Mouse (Mus musculus): ENCODE measurements around the gene Sds.
A peak's percentile ranks its signal among the peaks of the same experiment; 100 is the strongest.

Sds gene

GRCm38 (mm10) chr5:120440733-120441132 is 35.6 kb upstream of the Sds start:
- peak; percentile 58 to 89 for DNase-seq (ENCODE audit: low spot score in 2 of 2)

- DNase-seq (ENCODE audit: low spot score in 2 of 2): no peak
Measured at GRCm38 (mm10) chr5:120447305-120447704, 29.0 kb upstream of the Sds start.

- no peak for DNase-seq (ENCODE audit: low spot score in 2 of 2)
Measured at GRCm38 (mm10) chr5:120454756-120455337, 21.5 kb upstream of the Sds start.

- DNase-seq (ENCODE audit: low spot score in 2 of 2): no peak
Measured at GRCm38 (mm10) chr5:120456253-120456652, 20.1 kb upstream of the Sds start.

GRCm38 (mm10) chr5:120456841-120457554 is 19.3 kb upstream of the Sds start:
- no peak for DNase-seq (ENCODE audit: low spot score in 2 of 2)

- peak; percentile 16 to 63 for DNase-seq (ENCODE audit: low spot score in 2 of 2)
Measured at GRCm38 (mm10) chr5:120457628-120458027, 18.7 kb upstream of the Sds start.

GRCm38 (mm10) chr5:120459133-120459532 is 17.2 kb upstream of the Sds start:
- no peak for DNase-seq (ENCODE audit: low spot score in 2 of 2)

- DNase-seq (ENCODE audit: low spot score in 2 of 2): no peak
Measured at GRCm38 (mm10) chr5:120461902-120462301, 14.4 kb upstream of the Sds start.

- peak in 1 of 2 experiments; percentile 19 for DNase-seq (ENCODE audit: low spot score in 2 of 2)
Measured at GRCm38 (mm10) chr5:120464321-120464720, 12.0 kb upstream of the Sds start.

GRCm38 (mm10) chr5:120465062-120465461 is 11.3 kb upstream of the Sds start:
- DNase-seq (ENCODE audit: low spot score in 2 of 2): peak; percentile 20 to 59

- no peak for DNase-seq (ENCODE audit: low spot score in 2 of 2)
Measured at GRCm38 (mm10) chr5:120465860-120466259, 10.5 kb upstream of the Sds start.

- DNase-seq (ENCODE audit: low spot score in 2 of 2): no peak
Measured at GRCm38 (mm10) chr5:120467026-120467425, 9.3 kb upstream of the Sds start.

GRCm38 (mm10) chr5:120468336-120468735 is 8.0 kb upstream of the Sds start:
- DNase-seq (ENCODE audit: low spot score in 2 of 2): no peak

- no peak for DNase-seq (ENCODE audit: low spot score in 2 of 2)
Measured at GRCm38 (mm10) chr5:120468830-120469229, 7.5 kb upstream of the Sds start.

- no peak for DNase-seq (ENCODE audit: low spot score in 2 of 2)
Measured at GRCm38 (mm10) chr5:120471538-120471937, 4.8 kb upstream of the Sds start.

GRCm38 (mm10) chr5:120472770-120473169 is 3.6 kb upstream of the Sds start, which contains the start of gene Sdsl:
Gene Sdsl, minus strand, starts transcription at chr5:120472810.
- no peak for DNase-seq (ENCODE audit: low spot score in 2 of 2)

- DNase-seq (ENCODE audit: low spot score in 2 of 2): no peak
Measured at GRCm38 (mm10) chr5:120473361-120473760, 3.0 kb upstream of the Sds start.

- DNase-seq (ENCODE audit: low spot score in 2 of 2): no peak
Measured at GRCm38 (mm10) chr5:120475861-120476260, 465 bp upstream of the Sds start.

GRCm38 (mm10) chr5:120477993-120478392 is 1.7 kb downstream of the Sds start:
- DNase-seq (ENCODE audit: low spot score in 2 of 2): no peak

- DNase-seq (ENCODE audit: low spot score in 2 of 2): peak in 1 of 2 experiments; percentile 15
Measured at GRCm38 (mm10) chr5:120479538-120479937, 3.2 kb downstream of the Sds start.

GRCm38 (mm10) chr5:120481205-120481604 is 4.9 kb downstream of the Sds start:
- DNase-seq (ENCODE audit: low spot score in 2 of 2): no peak

GRCm38 (mm10) chr5:120483399-120483798 is 7.1 kb downstream of the Sds start:
- DNase-seq (ENCODE audit: low spot score in 2 of 2): no peak

- no peak for DNase-seq (ENCODE audit: low spot score in 2 of 2)
Measured at GRCm38 (mm10) chr5:120487844-120488243, 11.5 kb downstream of the Sds start.
